Mouse (Mus musculus) hindbrain, embryonic 11.5 days (tissue): Measurements from ENCODE around the gene Rell1. TPM values are rescaled to one million over a fixed set of nuclear protein-coding genes. Genes with fewer than 3 reads are reported as not detected.

Source experiments
- ATAC-seq: fragments of 200-750 bp; cut with Nextera tagmentation; 2 replicates; pipeline ENCODE4 v1.8.0; 2017; ENCODE audit warnings: mild to moderate bottlenecking, moderate TSS enrichment, moderate library complexity; ENCODE audit not compliant: low FRiP score
- DNase-seq: peaks from one replicate; pipeline ENCODE4 v3.0.0-alpha.2; 2015; ENCODE audit warnings: low spot score
- H3K27ac ChIP-seq: fragments of 300-500 bp; sonication (generic); 2 replicates; pipeline ENCODE4 v1.5.1; 2014; ENCODE audit warnings: mild to moderate bottlenecking, low read depth, low read length
- H3K27me3 ChIP-seq: fragments of 300-500 bp; sonication (generic); 2 replicates; pipeline ENCODE4 v1.6.1; 2014; ENCODE audit warnings: mild to moderate bottlenecking, low read length, moderate library complexity, mixed read lengths; ENCODE audit not compliant: control insufficient read depth, insufficient read depth
- H3K36me3 ChIP-seq: fragments of 300-500 bp; sonication (generic); 2 replicates; pipeline ENCODE4 v1.6.1; 2014; ENCODE audit warnings: mild to moderate bottlenecking, low read length, moderate library complexity, mixed read lengths; ENCODE audit not compliant: control insufficient read depth, insufficient read depth
- H3K4me1 ChIP-seq: fragments of 300-500 bp; sonication (generic); replicated peaks from 2 replicates; pipeline ENCODE4 v1.6.1; 2014; ENCODE audit warnings: low read length, mixed read lengths; ENCODE audit not compliant: control insufficient read depth, insufficient read depth
- H3K4me2 ChIP-seq: fragments of 300-500 bp; sonication (generic); replicated peaks from 2 replicates; pipeline ENCODE4 v1.6.1; 2014; ENCODE audit warnings: mild to moderate bottlenecking, low read depth, low read length
- H3K4me3 ChIP-seq: fragments of 300-500 bp; sonication (generic); 2 replicates; pipeline ENCODE4 v1.5.1; 2014; ENCODE audit warnings: low read depth, low read length
- H3K9ac ChIP-seq: fragments of 300-500 bp; sonication (generic); 2 replicates; pipeline ENCODE4 v1.6.1; 2014; ENCODE audit warnings: low read depth, low read length
- H3K9me3 ChIP-seq: fragments of 300-500 bp; sonication (generic); 2 replicates; pipeline ENCODE4 v1.6.1; 2016; ENCODE audit warnings: low read length; ENCODE audit not compliant: control insufficient read depth
- WGBS: fragments of 180-500 bp; shearing (Covaris S2); extraction: QIAGEN DNeasy Blood & Tissue Kit; methylation state at CpG from one replicate; pipeline ENCODE4 v1.1.7; 2014; 5-methylcytosine and 5-hydroxymethylcytosine counted together
- polyA plus RNA-seq: library from polyadenylated mRNA; unstranded; fragments of >200 nt; fragmentation: Nextera tagmentation; extraction: Ambion mirVana; gene quantifications from 2 replicates; pipeline ENCODE4 v1.2.1, GENCODE M21; 2014

Gene Rell1
- polyA plus RNA-seq, 1 experiment from 2014 or later: 10.2 TPM

DNA sequence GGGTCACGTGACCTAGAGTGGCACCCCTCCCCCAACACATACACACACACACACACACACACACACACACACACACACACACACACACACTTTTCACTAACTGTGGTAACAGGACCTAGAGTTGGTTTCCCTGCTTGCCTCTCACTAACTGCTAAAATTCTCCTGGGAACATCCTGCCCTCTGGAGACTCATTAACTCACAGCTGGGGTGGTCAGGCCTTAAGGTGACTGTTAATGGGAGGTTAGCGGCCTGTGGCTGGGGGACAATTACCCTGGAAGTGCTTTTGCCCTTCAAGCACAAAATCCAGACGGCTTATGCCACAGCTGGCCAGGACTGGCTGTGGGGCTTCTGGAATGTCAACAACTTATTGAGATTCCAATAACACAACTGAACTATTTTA lies 101.3 kb downstream of the Rell1 start:
- 28% methylated on average over 3 of the region's 3 CpGs for WGBS

GRCm38 (mm10) chr5:63858901-63859300 lies 109.8 kb downstream of the Rell1 start:
- Histone ChIP-seq H3K36me3 (no peaks in the 10 kb centered on the region), H3K9ac (no peak overlapping the region), H3K4me2 (no peak overlapping the region), H3K27ac (no peak overlapping the region), H3K4me1 (no peaks in the 10 kb centered on the region), H3K27me3 (no peaks in the 10 kb centered on the region), H3K9me3 (no peaks in the 10 kb centered on the region), H3K4me3 (no peak overlapping the region)
- ATAC-seq (no peak), DNase-seq (no peak)
- WGBS: 91% methylated on average over 8 of the region's 8 CpGs

More for the DNA sequence above, 101.3 kb downstream of the Rell1 start:
- no peak overlapping the region for H3K4me3 ChIP-seq
- ATAC-seq: no peak
- no peak overlapping the region for H3K4me2 ChIP-seq
- H3K27me3 ChIP-seq: no peaks in the 10 kb centered on the region
- H3K27ac ChIP-seq: no peak overlapping the region
- no peak overlapping the region for H3K9ac ChIP-seq
- H3K9me3 ChIP-seq: no peaks in the 10 kb centered on the region
- no peaks in the 10 kb centered on the region for H3K36me3 ChIP-seq
- H3K4me1 ChIP-seq: 0 out of 2 replicates have a peak, but pooled peaks cover 2% of the 10 kb centered on the region
- DNase-seq: no peak

Other genes starting within 250 kb of the Rell1 start
- gene 0610040J01Rik, start 156.5 kb downstream of the Rell1 start, polyA plus RNA-seq: 2.6 and 2.7 TPM in 2 replicates
- gene Pgm2, start 124.1 kb upstream of the Rell1 start, polyA plus RNA-seq: 27.8 and 28.2 TPM in 2 replicates
- gene Tbc1d1, start 187.4 kb upstream of the Rell1 start, polyA plus RNA-seq: 20.2 and 23.3 TPM in 2 replicates